Mouse (Mus musculus) MEL (cell line): ENCODE results near the gene Fam172a.

ENCODE experiments used
- CHD2 ChIP-seq: IDR thresholded peaks from 2 replicates; pipeline ENCODE4 v1.6.1; 2011; ENCODE audit warnings: low read length, improper control_type of control experiment
- CTCF ChIP-seq, 3 experiments: IDR thresholded peaks in 2 of 3; conservative IDR thresholded peaks in 1 of 3; 2 replicates each; pipeline ENCODE4 v1.5.1; 2011 to 2012; ENCODE audit warnings: low read length in 3 of 3, low read depth in 2 of 3, mild to moderate bottlenecking in 2 of 3, improper control_type of control experiment in 1 of 3, inconsistent platforms in 1 of 3, mixed read lengths in 1 of 3, moderate library complexity in 1 of 3; ENCODE audit not compliant: control insufficient read depth in 1 of 3, insufficient read depth in 1 of 3, poor library complexity in 1 of 3, severe bottlenecking in 1 of 3
- ELF1 ChIP-seq: IDR thresholded peaks from 2 replicates; pipeline ENCODE4 v1.6.1; 2014; ENCODE audit warnings: low read depth, mild to moderate bottlenecking, inconsistent platforms, low read length, improper control_type of control experiment, moderate library complexity
- EP300 ChIP-seq, 2 experiments: IDR thresholded peaks; 2 replicates each; pipeline ENCODE4 v1.6.1; 2011; ENCODE audit warnings: improper control_type of control experiment in 2 of 2, low read length in 2 of 2, low read depth in 1 of 2, mild to moderate bottlenecking in 1 of 2
- ETS1 ChIP-seq: IDR thresholded peaks from 2 replicates; pipeline ENCODE4 v1.6.1; 2012; ENCODE audit warnings: low read depth, mild to moderate bottlenecking, inconsistent platforms, low read length, improper control_type of control experiment, moderate library complexity
- MAFK ChIP-seq: IDR thresholded peaks from 2 replicates; pipeline ENCODE4 v1.6.1; 2011; ENCODE audit warnings: low read depth, mild to moderate bottlenecking, low read length, improper control_type of control experiment, borderline replicate concordance
- MAZ ChIP-seq: IDR thresholded peaks from 2 replicates; pipeline ENCODE4 v1.6.1; 2012; ENCODE audit warnings: low read depth, mild to moderate bottlenecking, inconsistent platforms, low read length, improper control_type of control experiment
- NRF1 ChIP-seq: IDR thresholded peaks from 2 replicates; pipeline ENCODE4 v1.6.1; 2014; ENCODE audit warnings: low read depth, mild to moderate bottlenecking, inconsistent platforms, low read length, improper control_type of control experiment, moderate library complexity; ENCODE audit not compliant: poor library complexity, insufficient read depth, severe bottlenecking
- POLR2A ChIP-seq, 2 experiments: IDR thresholded peaks; 2 replicates each; pipeline ENCODE4 v1.6.1; 2011 to 2012; ENCODE audit warnings: low read length in 2 of 2, mild to moderate bottlenecking in 2 of 2, control low read depth in 1 of 2, improper control_type of control experiment in 1 of 2, low read depth in 1 of 2, moderate library complexity in 1 of 2; ENCODE audit not compliant: control insufficient read depth in 1 of 2, insufficient read depth in 1 of 2, poor library complexity in 1 of 2
- POLR2AphosphoS5 ChIP-seq: IDR thresholded peaks from 2 replicates; pipeline ENCODE4 v1.6.1; 2012; ENCODE audit warnings: low read depth, borderline replicate concordance, mild to moderate bottlenecking, inconsistent platforms, low read length, moderate library complexity, mixed read lengths
- RCOR1 ChIP-seq: IDR thresholded peaks from 2 replicates; pipeline ENCODE4 v1.6.1; 2012; ENCODE audit warnings: low read depth, mild to moderate bottlenecking, inconsistent platforms, low read length, improper control_type of control experiment
- SMC3 ChIP-seq: IDR thresholded peaks from 2 replicates; pipeline ENCODE4 v1.6.1; 2011; ENCODE audit warnings: low read depth, low read length, improper control_type of control experiment
- TBP ChIP-seq: IDR thresholded peaks from 2 replicates; pipeline ENCODE4 v1.8.0; 2011; ENCODE audit warnings: low read depth, low read length, improper control_type of control experiment
- USF1 ChIP-seq: IDR thresholded peaks from 2 replicates; pipeline ENCODE4 v1.6.1; 2014; ENCODE audit warnings: low read depth, mild to moderate bottlenecking, inconsistent platforms, low read length, improper control_type of control experiment, moderate library complexity

GRCm38 (mm10) chr13:77922834-77923233, 221.0 kb downstream of the Fam172a start:
- no peak for TF ChIP-seq MAZ
- TF ChIP-seq CTCF (IDR thresholded peaks at IDR 0.05 in 2 of 3, conservative IDR thresholded peaks at IDR 0.05 in 1 of 3; ENCODE audit: control insufficient read depth in 1 of 3, insufficient read depth in 1 of 3, low read depth in 2 of 3, low read length in 3 of 3, poor library complexity in 1 of 3, severe bottlenecking in 1 of 3), result no peak
- no peak for TF ChIP-seq CHD2
- TF ChIP-seq RCOR1, result no peak
- TF ChIP-seq MAFK, result no peak
- no peak for TF ChIP-seq POLR2A (IDR thresholded peaks at IDR 0.05; ENCODE audit: control insufficient read depth in 1 of 2, insufficient read depth in 1 of 2, low read depth in 1 of 2, low read length in 2 of 2, poor library complexity in 1 of 2)
- no peak for TF ChIP-seq USF1
- no peak for TF ChIP-seq SMC3
- no peak for TF ChIP-seq POLR2AphosphoS5
- TF ChIP-seq NRF1, result no peak
- TF ChIP-seq ELF1, result no peak
- no peak for TF ChIP-seq TBP
- no peak for TF ChIP-seq ETS1
- TF ChIP-seq EP300 (IDR thresholded peaks at IDR 0.05; ENCODE audit: low read depth in 1 of 2, low read length in 2 of 2), result no peak
